Mouse (Mus musculus) kidney, embryonic 16.5 days (tissue): ENCODE measurements at regions not wholly inside any gene's neighbourhood (a gene's known extent, or its start where the extent isn't known, plus 50 kb on each side); places are given as distances from the start of the nearest gene placed in this dataset.

Experiments
- ATAC-seq: fragments of 200-750 bp; cut with Nextera tagmentation; 2 replicates; pipeline ENCODE4 v1.8.0; 2017; ENCODE audit warnings: moderate TSS enrichment; ENCODE audit not compliant: low FRiP score, low TSS enrichment
- H3K27ac ChIP-seq: fragments of 300-500 bp; sonication (generic); 2 replicates; pipeline ENCODE4 v1.5.1; 2014; ENCODE audit warnings: low read length
- H3K27me3 ChIP-seq: fragments of 300-500 bp; sonication (generic); 2 replicates; pipeline ENCODE4 v1.6.1; 2014; ENCODE audit warnings: low read length, control low read depth, mixed read lengths; ENCODE audit not compliant: insufficient read depth
- H3K36me3 ChIP-seq: fragments of 300-500 bp; sonication (generic); 2 replicates; pipeline ENCODE4 v1.6.1; 2014; ENCODE audit warnings: low read length, control low read depth, mixed read lengths; ENCODE audit not compliant: insufficient read depth
- H3K4me1 ChIP-seq: fragments of 300-500 bp; sonication (generic); 2 replicates; pipeline ENCODE4 v1.6.1; 2014; ENCODE audit warnings: low read length, control low read depth, mixed read lengths; ENCODE audit not compliant: insufficient read depth
- H3K4me2 ChIP-seq: fragments of 300-500 bp; sonication (generic); replicated peaks from 2 replicates; pipeline ENCODE4 v1.6.1; 2014; ENCODE audit warnings: low read depth, low read length
- H3K4me3 ChIP-seq: fragments of 300-500 bp; sonication (generic); 2 replicates; pipeline ENCODE4 v1.5.1; 2014; ENCODE audit warnings: mild to moderate bottlenecking, low read length
- H3K9ac ChIP-seq: fragments of 300-500 bp; sonication (generic); replicated peaks from 2 replicates; pipeline ENCODE4 v1.6.1; 2014; ENCODE audit warnings: low read length
- H3K9me3 ChIP-seq: fragments of 300-500 bp; sonication (generic); 2 replicates; pipeline ENCODE4 v1.6.1; 2016; ENCODE audit warnings: low read length, control low read depth
- WGBS: fragments of 180-500 bp; shearing (Covaris S2); extraction: QIAGEN DNeasy Blood & Tissue Kit; methylation state at CpG from one replicate; pipeline ENCODE4 v1.1.7; 2014; 5-methylcytosine and 5-hydroxymethylcytosine counted together

GRCm38 (mm10) chr4:131489056-131489455 lies 349.0 kb downstream of the Ptpru start:
- H3K27me3 ChIP-seq = peaks cover 17% of the 10 kb centered on the region
- no peak overlapping the region for H3K4me3 ChIP-seq
- H3K27ac ChIP-seq = peak overlapping the region; percentile 31; the same call in 1 of the 2 replicates
- no peaks in the 10 kb centered on the region for H3K9me3 ChIP-seq
- H3K36me3 ChIP-seq = no peaks in the 10 kb centered on the region
- no peak overlapping the region for H3K9ac ChIP-seq
- WGBS = 8% methylated on average over 3 of the region's 3 CpGs
- peaks cover 31% of the 10 kb centered on the region for H3K4me1 ChIP-seq
- peak; percentile 52 for ATAC-seq
- H3K4me2 ChIP-seq = no peak overlapping the region

GRCm38 (mm10) chr4:131491960-131492359 lies 346.1 kb downstream of the Ptpru start:
- Histone ChIP-seq H3K27ac (no peak overlapping the region), H3K4me1 (peaks cover 24% of the 10 kb centered on the region), H3K9ac (no peak overlapping the region), H3K9me3 (no peaks in the 10 kb centered on the region), H3K4me3 (no peak overlapping the region), H3K27me3 (peaks cover 17% of the 10 kb centered on the region), H3K4me2 (no peak overlapping the region), H3K36me3 (no peaks in the 10 kb centered on the region)
- ATAC-seq = no peak
- WGBS = 56% methylated on average over 4 of the region's 4 CpGs

- Histone ChIP-seq H3K4me3 (no peak overlapping the region), H3K9ac (no peak overlapping the region), H3K9me3 (no peaks in the 10 kb centered on the region), H3K27me3 (peaks cover 15% of the 10 kb centered on the region), H3K4me1 (peaks cover 8% of the 10 kb centered on the region), H3K36me3 (no peaks in the 10 kb centered on the region), H3K4me2 (no peak overlapping the region), H3K27ac (no peak overlapping the region)
- WGBS = 54% methylated on average over 4 of the region's 4 CpGs
- no peak for ATAC-seq
These were observed 344.4 kb downstream of the Ptpru start for GRCm38 (mm10) chr4:131493726-131494125.

GRCm38 (mm10) chr4:131496900-131497299 lies 341.2 kb downstream of the Ptpru start:
- H3K4me1 ChIP-seq = no peaks in the 10 kb centered on the region
- 50% methylated on average over 5 of the region's 5 CpGs for WGBS
- no peak overlapping the region for H3K4me2 ChIP-seq
- H3K9ac ChIP-seq = no peak overlapping the region
- no peaks in the 10 kb centered on the region for H3K9me3 ChIP-seq
- H3K36me3 ChIP-seq = no peaks in the 10 kb centered on the region
- no peak overlapping the region for H3K4me3 ChIP-seq
- no peak overlapping the region for H3K27ac ChIP-seq
- no peak for ATAC-seq
- H3K27me3 ChIP-seq = peaks cover 15% of the 10 kb centered on the region

- ATAC-seq = no peak
- Histone ChIP-seq H3K9ac (no peak overlapping the region), H3K27ac (no peak overlapping the region), H3K27me3 (no peaks in the 10 kb centered on the region), H3K4me1 (no peaks in the 10 kb centered on the region), H3K36me3 (no peaks in the 10 kb centered on the region), H3K4me3 (no peak overlapping the region), H3K9me3 (no peaks in the 10 kb centered on the region), H3K4me2 (no peak overlapping the region)
- WGBS = 77% methylated on average over 10 of the region's 10 CpGs
These were observed 337.0 kb downstream of the Ptpru start for GRCm38 (mm10) chr4:131500928-131501650.

GRCm38 (mm10) chr4:131508154-131508553 lies 329.9 kb downstream of the Ptpru start:
- H3K4me2 ChIP-seq = no peak overlapping the region
- no peaks in the 10 kb centered on the region for H3K27me3 ChIP-seq
- no peaks in the 10 kb centered on the region for H3K36me3 ChIP-seq
- no peaks in the 10 kb centered on the region for H3K4me1 ChIP-seq
- H3K27ac ChIP-seq = no peak overlapping the region
- H3K9ac ChIP-seq = no peak overlapping the region
- H3K4me3 ChIP-seq = no peak overlapping the region
- ATAC-seq = no peak
- WGBS = 55% methylated on average over 7 of the region's 7 CpGs
- no peaks in the 10 kb centered on the region for H3K9me3 ChIP-seq

- no peak overlapping the region for H3K27ac ChIP-seq
- H3K27me3 ChIP-seq = no peaks in the 10 kb centered on the region
- H3K9ac ChIP-seq = no peak overlapping the region
- H3K4me2 ChIP-seq = no peak overlapping the region
- no peak for ATAC-seq
- no peak overlapping the region for H3K4me3 ChIP-seq
- no peaks in the 10 kb centered on the region for H3K9me3 ChIP-seq
- no peaks in the 10 kb centered on the region for H3K4me1 ChIP-seq
- 45% methylated on average over 3 of the region's 3 CpGs for WGBS
- no peaks in the 10 kb centered on the region for H3K36me3 ChIP-seq
These were observed 326.5 kb downstream of the Ptpru start for GRCm38 (mm10) chr4:131511586-131511985.

GRCm38 (mm10) chr4:131512768-131513167 lies 325.3 kb downstream of the Ptpru start:
- no peak overlapping the region for H3K4me2 ChIP-seq
- no peak overlapping the region for H3K4me3 ChIP-seq
- 71% methylated on average over 7 of the region's 7 CpGs for WGBS
- H3K9ac ChIP-seq = no peak overlapping the region
- no peak overlapping the region for H3K27ac ChIP-seq
- H3K36me3 ChIP-seq = no peaks in the 10 kb centered on the region
- ATAC-seq = no peak
- no peaks in the 10 kb centered on the region for H3K4me1 ChIP-seq
- no peaks in the 10 kb centered on the region for H3K9me3 ChIP-seq
- H3K27me3 ChIP-seq = no peaks in the 10 kb centered on the region

- WGBS = 81% methylated on average over 10 of the region's 10 CpGs
- ATAC-seq = no peak
- Histone ChIP-seq H3K9ac (no peak overlapping the region), H3K4me1 (no peaks in the 10 kb centered on the region), H3K4me2 (no peak overlapping the region), H3K9me3 (no peaks in the 10 kb centered on the region), H3K4me3 (no peak overlapping the region), H3K27me3 (peaks cover 3% of the 10 kb centered on the region; the same call in 1 of the 2 replicates), H3K36me3 (no peaks in the 10 kb centered on the region), H3K27ac (no peak overlapping the region)
These were observed 317.3 kb downstream of the Ptpru start for GRCm38 (mm10) chr4:131520636-131521306.

GRCm38 (mm10) chr4:131521307-131521651 lies 316.8 kb downstream of the Ptpru start:
- Histone ChIP-seq H3K27me3 (peaks cover 3% of the 10 kb centered on the region; the same call in 1 of the 2 replicates), H3K27ac (no peak overlapping the region), H3K9ac (no peak overlapping the region), H3K36me3 (no peaks in the 10 kb centered on the region), H3K9me3 (no peaks in the 10 kb centered on the region), H3K4me2 (no peak overlapping the region), H3K4me3 (no peak overlapping the region), H3K4me1 (no peaks in the 10 kb centered on the region)
- no peak for ATAC-seq
- 59% methylated on average over 8 of the region's 8 CpGs for WGBS
